Mouse (Mus musculus) bone marrow, adult 2 months (tissue): ENCODE results near the gene Rasgrp3.

Source experiments
- CTCF ChIP-seq: fragments of 200-500 bp; IDR thresholded peaks from 2 replicates; pipeline ENCODE4 v1.5.1; 2011; ENCODE audit warnings: low read length, control low read depth; ENCODE audit not compliant: control insufficient read depth, insufficient read depth
- POLR2A ChIP-seq: fragments of 200-500 bp; IDR thresholded peaks from 2 replicates; pipeline ENCODE4 v1.6.1; 2011; ENCODE audit warnings: low read depth, mild to moderate bottlenecking, control low read depth, low read length, borderline replicate concordance; ENCODE audit not compliant: control insufficient read depth

- TF ChIP-seq CTCF (no peak), POLR2A (no peak)
Observed at GRCm38 (mm10) chr17:75534314-75535020, 98.8 kb downstream of the Rasgrp3 start.
